Mouse (Mus musculus): ENCODE results near the gene Sdhd. TPM values are rescaled to one million over a fixed set of nuclear protein-coding genes. Genes with fewer than 3 reads are reported as not detected.

Gene Sdhd
- polyA plus RNA-seq, 1 experiment: 114 TPM

GRCm38 (mm10) chr9:50616161-50616560 is 12.5 kb upstream of the Sdhd start:
- 31% methylated on average over 11 of the region's 11 CpGs for WGBS
- peaks cover 2% of the 10 kb centered on the region for H3K4me1 ChIP-seq (ENCODE audit: control insufficient read depth, insufficient read depth, low read length)

GRCm38 (mm10) chr9:50612115-50612514 is 8.5 kb upstream of the Sdhd start:
- peaks cover 2% of the 10 kb centered on the region for H3K4me1 ChIP-seq (ENCODE audit: control insufficient read depth, insufficient read depth, low read length)
- no peak overlapping the region for H3K4me3 ChIP-seq (replicated peaks; ENCODE audit: extremely low read depth, low read depth, low read length)
- no peak for DNase-seq
- WGBS: 83% methylated on average over 4 of the region's 4 CpGs
- no peak for TF ChIP-seq CTCF (IDR thresholded peaks at IDR 0.05; ENCODE audit: insufficient read depth, low read length)
- no peak for TF ChIP-seq POLR2A (IDR thresholded peaks at IDR 0.05; ENCODE audit: borderline replicate concordance, extremely low read depth, low read depth, low read length)

More at GRCm38 (mm10) chr9:50616161-50616560, 12.5 kb upstream of the Sdhd start:
- H3K4me3 ChIP-seq (replicated peaks; ENCODE audit: extremely low read depth, low read depth, low read length): peak overlapping the region; percentile 84
- TF ChIP-seq CTCF (IDR thresholded peaks at IDR 0.05; ENCODE audit: insufficient read depth, low read length) (no peak), POLR2A (IDR thresholded peaks at IDR 0.05; ENCODE audit: borderline replicate concordance, extremely low read depth, low read depth, low read length) (no peak)
- no peak for DNase-seq

DNA sequence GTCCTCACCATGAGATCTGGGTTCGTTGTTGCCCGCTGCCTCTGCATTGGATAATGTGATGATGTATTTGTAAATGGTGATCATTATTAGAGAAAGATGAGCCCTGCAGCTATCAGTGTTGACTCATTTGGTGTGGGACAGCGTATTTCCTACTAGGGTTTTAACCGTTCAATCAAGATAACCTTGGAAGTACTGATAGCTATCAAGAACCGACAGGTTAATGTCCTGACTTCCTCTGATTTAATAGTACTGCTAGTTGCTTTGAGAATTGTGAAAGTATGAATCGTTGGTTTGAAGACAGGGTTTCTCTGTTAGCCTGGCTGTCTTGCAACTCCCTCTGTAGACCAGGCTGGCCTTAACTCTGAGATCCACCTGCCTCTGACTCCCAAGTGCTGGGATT is 726 bp upstream of the Sdhd start:
- 2% methylated on average over 6 of the region's 6 CpGs for WGBS
- H3K4me3 ChIP-seq (replicated peaks; ENCODE audit: extremely low read depth, low read depth, low read length): peak overlapping the region; percentile 78
- TF ChIP-seq CTCF (IDR thresholded peaks at IDR 0.05; ENCODE audit: insufficient read depth, low read length) (no peak), POLR2A (IDR thresholded peaks at IDR 0.05; ENCODE audit: borderline replicate concordance, extremely low read depth, low read depth, low read length) (no peak)
- no peak for DNase-seq
- peaks cover 10% of the 10 kb centered on the region for H3K4me1 ChIP-seq (ENCODE audit: control insufficient read depth, insufficient read depth, low read length)

DNA sequence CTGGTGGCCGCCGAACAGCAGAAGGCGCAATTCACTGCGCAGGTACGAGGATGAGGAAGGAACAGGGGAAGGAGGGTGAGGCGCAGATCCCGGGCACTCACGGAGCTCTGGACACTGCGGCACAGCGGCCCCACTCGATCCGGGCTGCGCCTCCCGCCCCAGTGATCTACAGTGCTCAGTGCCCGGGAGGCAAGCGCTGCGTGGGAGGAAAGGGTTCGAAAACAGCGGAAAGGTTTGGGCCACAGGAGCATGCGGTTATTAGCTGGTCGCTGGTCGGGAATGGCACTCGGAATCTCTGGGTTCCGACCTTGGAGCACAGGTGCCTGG is 349 bp upstream of the Sdhd start:
- TF ChIP-seq CTCF (IDR thresholded peaks at IDR 0.05; ENCODE audit: insufficient read depth, low read length) (no peak), POLR2A (IDR thresholded peaks at IDR 0.05; ENCODE audit: borderline replicate concordance, extremely low read depth, low read depth, low read length) (no peak)
- Histone ChIP-seq H3K4me3 (replicated peaks; ENCODE audit: extremely low read depth, low read depth, low read length) (peak overlapping the region; percentile 78), H3K4me1 (ENCODE audit: control insufficient read depth, insufficient read depth, low read length) (peaks cover 10% of the 10 kb centered on the region)
- WGBS: under 1% methylated on average over 24 of the region's 24 CpGs
- DNase-seq: no peak

DNA sequence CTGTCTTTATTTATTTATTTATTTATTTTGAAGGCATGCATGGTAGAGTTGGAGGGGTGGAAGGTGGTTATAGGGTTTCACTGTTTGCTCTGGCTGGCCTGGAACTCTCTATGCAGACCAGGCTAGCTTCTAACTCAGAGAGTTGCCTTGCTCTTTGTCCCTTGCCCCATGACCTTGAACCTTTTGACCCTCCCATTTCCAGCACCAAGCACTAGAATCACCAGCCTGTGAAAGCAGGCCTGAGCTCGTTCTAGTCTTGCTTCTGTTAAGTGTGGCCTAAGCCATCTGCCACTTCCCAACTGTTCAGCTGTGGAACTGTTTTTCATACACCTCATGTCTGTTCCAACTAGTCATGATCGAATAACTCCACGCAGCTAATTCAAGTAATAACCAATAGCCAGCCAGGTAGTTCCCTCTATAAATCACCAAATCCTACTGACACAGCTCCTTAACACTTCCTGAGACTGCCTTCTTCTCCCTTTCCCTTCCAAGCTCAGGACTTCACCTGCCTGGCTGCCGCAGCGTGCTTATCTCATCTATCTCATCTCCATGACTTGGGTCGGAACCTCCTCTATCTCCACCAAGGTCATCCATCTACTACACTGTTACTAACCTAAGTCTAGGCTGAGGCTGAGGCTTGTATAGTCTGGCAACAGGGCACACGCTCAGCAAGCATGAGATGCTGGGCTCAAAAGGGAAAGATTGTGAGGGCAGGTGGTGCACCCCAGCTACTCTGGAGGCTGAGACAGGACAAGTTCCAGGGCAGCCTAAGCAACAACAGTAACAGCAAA is 1.4 kb downstream of the Sdhd start:
- TF ChIP-seq POLR2A (IDR thresholded peaks at IDR 0.05; ENCODE audit: borderline replicate concordance, extremely low read depth, low read depth, low read length) (no peak), CTCF (IDR thresholded peaks at IDR 0.05; ENCODE audit: insufficient read depth, low read length) (no peak)
- peaks cover 10% of the 10 kb centered on the region for H3K4me1 ChIP-seq (ENCODE audit: control insufficient read depth, insufficient read depth, low read length)
- peak overlapping the region; percentile 18 for H3K4me3 ChIP-seq (replicated peaks; ENCODE audit: extremely low read depth, low read depth, low read length)
- DNase-seq: no peak
- WGBS: 86% methylated on average over 7 of the region's 7 CpGs

DNA sequence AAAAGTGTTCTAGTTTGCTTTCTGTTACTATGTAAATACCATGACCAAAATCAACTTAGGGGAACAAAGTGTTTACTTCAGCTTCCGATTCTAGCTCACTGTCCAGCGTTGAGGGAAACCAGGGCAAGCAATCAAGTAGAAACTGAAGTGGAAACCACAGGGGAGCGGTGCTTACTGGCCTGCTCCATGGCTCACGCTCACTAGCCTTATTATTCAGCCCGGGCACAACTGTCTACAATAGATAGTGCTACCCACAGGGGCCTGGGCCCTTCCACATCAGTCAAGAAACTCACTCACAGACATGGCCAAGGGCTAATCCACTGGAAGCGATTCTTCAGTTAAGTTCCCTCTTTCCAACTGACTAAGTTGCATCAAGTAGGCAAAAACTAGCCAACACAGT is 2.1 kb downstream of the Sdhd start:
- no peak for TF ChIP-seq POLR2A (IDR thresholded peaks at IDR 0.05; ENCODE audit: borderline replicate concordance, extremely low read depth, low read depth, low read length)
- no peak for TF ChIP-seq CTCF (IDR thresholded peaks at IDR 0.05; ENCODE audit: insufficient read depth, low read length)
- 62% methylated on average over 6 of the region's 6 CpGs for WGBS
- Histone ChIP-seq H3K4me3 (replicated peaks; ENCODE audit: extremely low read depth, low read depth, low read length) (no peak overlapping the region), H3K4me1 (ENCODE audit: control insufficient read depth, insufficient read depth, low read length) (peaks cover 10% of the 10 kb centered on the region)
- no peak for DNase-seq

DNA sequence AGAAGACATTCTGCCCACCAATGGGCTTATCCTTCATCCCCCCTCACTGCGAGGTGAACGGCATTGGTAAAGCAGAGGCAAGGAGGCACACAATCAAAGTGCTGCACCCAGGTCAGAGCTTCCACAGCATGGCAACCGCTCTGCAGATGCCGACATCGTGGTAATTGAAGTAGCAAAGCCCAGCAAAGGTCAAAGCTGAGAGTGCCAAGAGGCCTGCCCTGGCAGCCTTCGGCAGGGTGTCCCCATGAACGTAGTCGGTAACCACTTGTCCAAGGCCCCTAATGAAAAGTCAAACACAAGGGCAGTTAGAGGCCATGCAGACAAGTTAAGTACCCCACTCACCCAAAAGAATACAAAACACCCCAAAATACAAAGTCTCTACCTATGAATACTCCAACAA is 6.6 kb downstream of the Sdhd start:
- TF ChIP-seq POLR2A (IDR thresholded peaks at IDR 0.05; ENCODE audit: borderline replicate concordance, extremely low read depth, low read depth, low read length) (no peak), CTCF (IDR thresholded peaks at IDR 0.05; ENCODE audit: insufficient read depth, low read length) (no peak)
- H3K4me1 ChIP-seq (ENCODE audit: control insufficient read depth, insufficient read depth, low read length): no peaks in the 10 kb centered on the region; the same call in 1 of the 2 replicates
- DNase-seq: no peak
- no peak overlapping the region for H3K4me3 ChIP-seq (replicated peaks; ENCODE audit: extremely low read depth, low read depth, low read length)
- WGBS: 87% methylated on average over 8 of the region's 8 CpGs

GRCm38 (mm10) chr9:50594794-50595417 is 8.7 kb downstream of the Sdhd start:
- Histone ChIP-seq H3K4me3 (replicated peaks; ENCODE audit: extremely low read depth, low read depth, low read length) (no peak overlapping the region), H3K4me1 (ENCODE audit: control insufficient read depth, insufficient read depth, low read length) (no peaks in the 10 kb centered on the region)
- DNase-seq: no peak
- 73% methylated on average over 12 of the region's 12 CpGs for WGBS
- TF ChIP-seq POLR2A (IDR thresholded peaks at IDR 0.05; ENCODE audit: borderline replicate concordance, extremely low read depth, low read depth, low read length): no peak
- TF ChIP-seq CTCF (IDR thresholded peaks at IDR 0.05; ENCODE audit: insufficient read depth, low read length): no peak

- TF ChIP-seq CTCF (IDR thresholded peaks at IDR 0.05; ENCODE audit: insufficient read depth, low read length): peak; percentile 31; the same call in 1 of the 2 replicates
- no peak for TF ChIP-seq POLR2A (IDR thresholded peaks at IDR 0.05; ENCODE audit: borderline replicate concordance, extremely low read depth, low read depth, low read length)
- 71% methylated on average over 3 of the region's 3 CpGs for WGBS
- peak; percentile 25 for DNase-seq
- Histone ChIP-seq H3K4me1 (ENCODE audit: control insufficient read depth, insufficient read depth, low read length) (no peaks in the 10 kb centered on the region), H3K4me3 (replicated peaks; ENCODE audit: extremely low read depth, low read depth, low read length) (no peak overlapping the region)
These were observed 10.1 kb downstream of the Sdhd start for GRCm38 (mm10) chr9:50593544-50593943.

GRCm38 (mm10) chr9:50592955-50593354 is 10.7 kb downstream of the Sdhd start:
- TF ChIP-seq CTCF (IDR thresholded peaks at IDR 0.05; ENCODE audit: insufficient read depth, low read length): no peak
- TF ChIP-seq POLR2A (IDR thresholded peaks at IDR 0.05; ENCODE audit: borderline replicate concordance, extremely low read depth, low read depth, low read length): no peak
- Histone ChIP-seq H3K4me1 (ENCODE audit: control insufficient read depth, insufficient read depth, low read length) (no peaks in the 10 kb centered on the region), H3K4me3 (replicated peaks; ENCODE audit: extremely low read depth, low read depth, low read length) (no peak overlapping the region)
- no peak for DNase-seq
- 85% methylated on average over 9 of the region's 9 CpGs for WGBS
